Mouse (Mus musculus) left cerebral cortex, adult 9 months (tissue): Measurements from ENCODE around the gene Adarb2.

Experiments used
- DNase-seq, 2 experiments: peaks; one replicate each; pipeline ENCODE4 v3.0.0; 2022; ENCODE audit warnings: low spot score in 2 of 2

The Adarb2 gene

DNA sequence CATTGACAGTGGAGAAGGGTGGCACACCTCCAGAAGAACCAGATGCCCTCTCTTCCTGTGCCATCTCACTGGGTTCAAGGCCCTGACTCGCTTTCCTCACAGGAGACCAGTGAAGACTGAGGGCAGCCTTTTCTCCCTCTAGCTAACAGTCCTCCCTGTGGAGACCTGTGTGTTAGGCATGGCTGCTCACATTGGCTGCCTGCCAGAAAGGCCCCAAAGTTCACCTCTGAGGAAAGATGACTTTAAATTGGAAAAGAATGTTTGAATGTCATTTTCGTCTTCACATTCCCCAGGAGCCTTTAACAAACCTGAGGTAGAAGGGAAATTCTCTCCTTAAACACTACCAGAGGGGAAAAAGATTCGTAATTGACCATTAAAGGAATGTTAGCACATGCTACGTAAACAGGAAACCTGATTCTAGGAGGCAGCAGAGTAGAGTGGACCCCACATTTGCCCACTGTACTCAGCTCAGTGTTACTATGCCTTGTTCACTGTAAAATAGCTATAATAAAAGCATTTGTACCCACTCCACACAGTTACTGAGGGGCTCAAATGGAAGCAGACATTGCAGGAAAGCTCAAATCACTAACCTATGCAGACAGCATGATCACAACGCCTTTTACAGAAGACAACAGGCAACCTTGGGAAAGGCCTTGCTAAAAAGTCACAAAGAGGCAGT, 285.2 kb downstream of the Adarb2 start:
- no peak for DNase-seq

- DNase-seq = no peak
These were observed 290.7 kb downstream of the Adarb2 start for GRCm38 (mm10) chr13:8493363-8493762.

DNA sequence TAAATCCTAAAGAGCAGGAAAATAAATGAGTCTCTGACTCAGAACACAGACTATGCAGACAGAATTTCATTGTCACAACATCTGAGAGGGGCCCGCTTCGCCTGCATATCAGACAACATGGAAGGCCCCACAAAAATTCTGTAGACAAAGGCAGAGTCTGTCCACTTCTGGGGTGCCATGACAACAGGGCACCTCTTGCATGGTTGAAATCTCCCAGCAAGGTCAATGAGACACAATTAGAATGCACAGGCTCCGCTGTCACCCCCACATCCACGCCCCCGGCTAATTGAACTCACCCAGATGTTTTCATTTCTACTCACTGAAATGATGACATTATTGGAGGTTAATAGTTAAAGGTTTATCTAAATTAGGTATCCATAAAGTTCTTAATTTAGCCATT, 296.9 kb downstream of the Adarb2 start:
- DNase-seq = no peak

DNA sequence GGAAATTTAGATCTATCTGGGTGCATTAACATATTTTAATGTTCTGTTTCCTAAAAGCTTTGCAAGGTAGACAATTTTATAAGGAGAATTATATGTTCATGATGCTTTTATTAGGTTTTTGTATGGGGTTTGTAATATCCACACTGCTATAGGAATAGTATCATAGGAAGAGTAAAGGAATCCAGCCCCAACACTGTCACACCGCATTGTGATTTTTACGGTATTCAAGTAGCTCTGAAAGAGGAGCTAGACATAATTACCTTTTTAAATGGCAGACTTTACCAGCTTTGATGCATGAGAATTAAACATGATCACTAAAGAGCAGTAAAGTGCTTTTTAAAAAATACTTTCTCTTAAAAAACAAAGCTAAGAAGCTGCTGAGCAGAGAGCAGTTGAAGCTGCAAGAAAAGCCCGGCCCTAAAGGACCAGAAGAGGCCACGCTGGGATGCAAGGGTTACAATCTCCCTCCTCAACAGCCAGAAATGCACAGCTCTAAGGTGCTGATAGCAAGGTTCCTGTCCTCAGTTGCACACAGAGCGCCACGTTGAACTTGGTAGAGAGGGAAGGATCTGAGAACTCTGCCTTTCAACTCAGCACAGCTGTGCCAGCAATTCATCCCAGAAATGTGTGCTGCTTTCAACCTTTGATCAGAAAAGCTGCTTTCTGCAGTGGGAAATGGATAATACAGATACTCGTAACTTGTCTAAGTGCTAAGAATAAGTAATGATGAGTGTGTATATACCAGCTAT, 308.6 kb downstream of the Adarb2 start:
- no peak for DNase-seq

GRCm38 (mm10) chr13:8515979-8516715, 313.5 kb downstream of the Adarb2 start:
- DNase-seq = no peak

DNA sequence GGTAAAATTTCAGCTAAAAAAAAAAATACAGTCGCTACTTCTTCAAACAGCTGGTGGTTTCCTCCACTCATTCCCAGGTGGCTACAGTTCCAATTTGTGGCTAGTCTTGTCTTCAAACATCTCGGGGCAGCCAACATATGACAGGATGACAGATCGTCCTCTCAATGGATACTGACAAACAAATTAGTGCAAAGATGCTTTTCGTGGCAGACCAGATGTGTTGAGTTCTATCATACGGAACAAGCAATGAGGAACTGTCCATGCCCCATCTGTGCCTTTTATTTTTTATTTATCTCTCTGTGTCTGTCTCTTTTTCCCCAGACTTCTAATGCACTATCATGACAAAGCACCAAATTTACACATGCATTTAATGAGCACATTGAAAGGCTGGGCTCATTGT, 316.5 kb downstream of the Adarb2 start:
- no peak for DNase-seq

DNA sequence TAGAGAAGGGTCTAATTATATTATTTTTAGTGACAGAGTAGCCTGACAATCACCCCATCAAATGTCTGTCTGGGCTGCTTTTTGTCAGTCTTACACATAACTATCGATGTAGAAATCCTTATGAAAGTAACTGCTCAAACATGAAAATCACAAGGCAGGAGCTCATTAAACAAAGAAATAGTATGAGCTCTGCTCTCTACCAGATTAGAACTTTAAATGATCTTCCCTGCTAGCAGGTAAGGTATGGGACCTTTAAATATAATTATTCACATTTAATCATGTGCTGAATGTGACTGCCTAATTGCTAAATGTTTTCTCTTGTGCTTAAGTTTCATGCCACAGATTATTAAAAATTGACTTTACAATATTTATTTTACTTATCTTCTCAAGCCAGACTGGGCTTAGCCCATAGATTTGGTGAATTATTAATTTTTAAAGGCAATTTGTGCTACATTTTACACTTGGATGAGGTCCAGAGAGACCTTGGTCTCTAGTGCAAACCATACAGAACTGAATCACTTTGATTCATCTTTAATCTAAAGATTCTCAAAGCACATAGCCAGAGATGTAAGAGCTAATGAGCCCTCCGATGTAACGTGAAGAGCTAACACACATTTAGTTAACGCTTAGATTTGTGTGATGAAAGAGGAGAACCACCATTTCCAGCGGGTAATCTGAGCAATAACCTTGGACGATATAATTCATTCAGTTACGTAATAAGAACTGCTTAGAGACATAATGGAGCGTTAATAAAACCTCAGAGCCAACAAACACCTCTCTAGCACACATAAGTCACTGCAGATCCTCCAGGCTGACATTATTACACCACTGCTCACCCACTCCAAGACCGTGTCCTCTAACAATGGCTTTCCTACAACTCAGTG, 323.3 kb downstream of the Adarb2 start:
- no peak for DNase-seq

- DNase-seq = no peak
These were observed 331.8 kb downstream of the Adarb2 start for GRCm38 (mm10) chr13:8534265-8535113.

GRCm38 (mm10) chr13:8538481-8538880, 335.8 kb downstream of the Adarb2 start:
- DNase-seq = no peak

- no peak for DNase-seq
These were observed 336.2 kb downstream of the Adarb2 start for GRCm38 (mm10) chr13:8538896-8539295.

DNA sequence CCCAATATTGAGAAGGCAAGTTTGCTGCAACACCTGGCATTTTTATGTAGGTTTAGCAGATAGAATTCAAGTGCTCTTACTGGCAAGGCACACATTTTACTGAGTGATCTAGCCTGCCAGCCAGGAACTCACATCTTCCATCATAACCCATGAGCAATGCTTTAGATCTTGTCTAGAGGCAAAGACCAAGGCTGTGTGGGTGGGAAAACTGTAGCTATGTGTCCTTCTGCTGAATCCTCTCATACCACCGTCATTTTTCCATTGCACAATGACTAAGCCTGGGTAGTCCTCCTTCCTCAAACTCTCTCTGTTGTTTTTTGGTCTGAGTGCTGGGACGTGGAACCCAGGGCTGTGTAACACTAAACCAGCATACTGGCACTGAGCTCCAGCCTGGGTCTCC, 340.0 kb downstream of the Adarb2 start:
- DNase-seq = no peak

DNA sequence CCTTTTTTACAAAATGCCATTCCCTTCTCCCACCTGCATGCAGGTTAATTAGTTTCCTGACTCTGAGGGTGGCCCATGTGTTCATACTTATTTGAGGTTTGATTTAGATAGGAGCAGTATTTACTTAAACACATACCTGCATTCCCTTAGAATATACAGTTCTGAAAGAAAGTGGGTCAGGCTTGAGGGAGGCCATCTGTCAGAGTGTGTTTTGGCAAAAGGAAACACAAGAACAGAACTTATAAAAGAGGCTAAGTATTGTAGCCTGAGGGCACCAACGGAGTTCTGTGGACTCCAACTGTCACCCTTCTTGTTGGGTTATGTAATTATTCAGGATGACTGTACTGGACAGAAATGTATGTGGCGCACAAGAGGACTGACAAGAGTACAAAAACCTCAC, 349.6 kb downstream of the Adarb2 start:
- no peak for DNase-seq

DNA sequence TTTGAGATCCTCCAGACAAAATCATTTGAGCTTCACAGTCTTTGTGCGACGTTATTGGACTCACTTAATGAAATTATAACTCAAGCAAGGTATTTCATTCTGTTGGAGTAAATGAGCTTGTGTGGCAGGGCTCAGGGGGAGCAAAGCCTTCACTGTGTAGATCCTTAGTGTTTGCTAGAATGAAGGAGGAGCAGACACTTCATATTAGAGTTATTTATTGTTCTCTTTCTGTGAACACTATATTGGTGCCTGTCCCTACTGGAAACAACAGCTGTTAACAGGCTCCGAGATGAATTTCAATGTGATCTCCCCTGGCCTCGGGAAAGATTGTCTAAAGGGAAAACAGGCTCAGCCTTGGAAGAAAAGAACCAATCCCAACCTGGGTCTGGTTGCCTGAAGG, 355.1 kb downstream of the Adarb2 start:
- no peak for DNase-seq

DNA sequence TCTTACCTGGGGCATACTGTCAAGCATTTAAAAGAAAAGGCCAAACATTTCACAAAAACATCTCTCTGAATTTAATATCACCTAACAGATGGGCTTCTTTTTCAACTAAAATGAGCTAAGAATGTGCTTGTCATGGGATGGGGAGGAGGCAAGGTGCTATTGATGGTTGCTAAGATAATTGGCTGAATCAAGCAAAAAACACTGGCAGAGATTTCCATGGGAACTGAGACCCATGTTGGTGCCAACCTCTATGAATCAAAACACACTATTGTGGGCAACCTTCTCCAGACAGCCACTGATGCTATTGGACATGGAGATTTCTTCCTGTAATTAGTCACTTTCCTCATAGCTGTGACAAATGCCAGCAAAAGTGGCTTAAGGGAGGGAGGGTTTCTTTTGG, 357.8 kb downstream of the Adarb2 start:
- DNase-seq = peak in 1 of 2 experiments; percentile 31

DNA sequence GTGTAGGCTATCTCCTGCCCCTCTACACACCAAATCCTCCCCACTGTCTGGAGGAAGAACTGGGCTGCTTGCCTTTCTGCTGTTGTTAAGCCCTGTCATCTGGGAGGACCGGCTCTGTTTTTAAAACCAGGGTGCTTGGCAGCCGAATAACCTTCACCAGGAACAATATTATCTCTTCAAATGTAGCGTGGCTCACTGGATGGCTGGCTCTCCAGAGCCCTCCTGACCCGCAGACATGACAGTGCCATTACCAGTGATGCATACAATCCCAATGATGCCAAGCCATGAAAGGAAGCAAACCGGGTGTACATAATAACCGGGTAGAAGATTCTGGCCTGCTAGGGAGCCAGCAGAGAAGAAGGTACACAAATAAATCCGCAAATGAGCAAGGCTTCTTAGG, 360.5 kb downstream of the Adarb2 start:
- no peak for DNase-seq

DNA sequence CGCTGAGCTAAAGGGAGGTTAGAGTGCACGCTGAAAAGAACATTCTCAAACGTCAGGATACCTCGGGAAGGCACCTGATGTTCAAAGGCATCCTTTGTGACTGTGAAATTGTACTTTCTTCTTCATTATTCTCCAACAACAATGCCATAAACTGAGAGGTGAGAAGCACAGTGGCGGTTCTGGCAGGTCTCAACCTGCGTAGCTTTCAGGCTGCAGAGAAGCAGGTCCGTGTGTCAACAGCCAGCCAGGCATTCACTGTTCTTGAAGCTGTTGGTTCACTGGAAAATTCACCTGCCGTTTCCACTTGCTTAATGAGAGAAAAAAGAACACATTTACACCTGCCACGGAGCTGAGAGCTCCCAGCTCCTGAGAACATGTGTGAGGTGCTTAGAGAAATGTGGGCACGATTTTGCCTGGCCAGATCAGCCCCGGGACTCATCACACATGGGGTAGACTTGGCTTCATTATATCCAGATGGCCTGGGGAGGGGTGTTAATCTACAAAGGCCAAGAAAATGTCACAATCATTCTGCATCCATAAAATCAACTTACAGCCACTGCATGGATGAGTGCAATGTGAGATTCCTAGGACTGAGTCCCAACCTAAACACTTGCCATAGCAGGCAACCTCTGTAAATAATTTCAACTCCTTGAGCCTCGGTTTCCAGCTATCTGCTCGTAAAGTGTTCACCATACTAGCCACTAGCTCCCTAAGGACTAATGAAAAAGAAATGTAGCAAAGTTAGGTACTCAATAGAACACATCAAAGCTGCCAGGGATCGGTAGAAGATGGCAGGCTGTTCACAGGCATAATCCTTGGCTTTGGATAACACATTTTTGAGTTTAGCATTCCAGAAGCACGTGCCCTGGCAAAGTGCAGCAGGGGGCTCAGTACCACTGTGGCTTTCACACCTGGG, 364.7 kb downstream of the Adarb2 start:
- DNase-seq = no peak

DNA sequence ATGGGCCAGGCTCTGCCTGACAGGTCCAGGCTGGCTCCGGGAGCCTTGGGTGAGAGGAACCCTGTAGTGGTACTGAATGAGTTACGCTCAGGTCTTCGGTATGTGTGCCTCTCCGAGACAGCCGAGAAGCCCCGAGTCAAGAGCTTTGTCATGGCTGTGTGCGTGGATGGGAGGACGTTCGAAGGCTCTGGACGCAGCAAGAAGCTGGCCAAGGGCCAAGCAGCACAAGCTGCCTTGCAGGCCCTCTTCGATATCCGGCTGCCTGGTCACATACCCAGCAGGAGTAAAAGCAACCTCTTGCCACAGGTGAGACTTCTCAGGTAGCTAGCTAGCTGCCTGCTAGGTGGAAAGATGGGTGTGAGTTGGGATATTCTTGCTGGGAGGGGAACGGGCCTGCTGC, 367.6 kb downstream of the Adarb2 start:
- no peak for DNase-seq

DNA sequence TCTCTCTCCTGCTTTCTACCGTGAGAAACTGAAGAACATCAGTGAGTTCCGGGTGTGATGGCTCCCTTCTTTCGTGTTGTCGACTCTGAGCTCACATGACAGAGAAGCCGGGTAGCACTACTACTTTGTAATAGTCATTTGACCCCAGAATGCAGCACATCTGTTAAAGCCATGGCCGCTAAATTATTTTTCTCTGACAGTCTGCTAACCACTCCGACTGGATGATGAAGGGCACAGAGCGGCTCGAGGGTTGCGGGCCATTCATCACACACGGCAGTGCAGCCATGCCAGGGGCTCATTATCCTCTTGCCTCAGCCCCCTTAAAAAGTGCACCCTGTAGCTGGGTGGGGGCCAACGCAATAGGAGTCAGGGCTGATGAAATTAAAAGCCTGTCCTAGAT, 371.2 kb downstream of the Adarb2 start:
- DNase-seq = no peak

DNA sequence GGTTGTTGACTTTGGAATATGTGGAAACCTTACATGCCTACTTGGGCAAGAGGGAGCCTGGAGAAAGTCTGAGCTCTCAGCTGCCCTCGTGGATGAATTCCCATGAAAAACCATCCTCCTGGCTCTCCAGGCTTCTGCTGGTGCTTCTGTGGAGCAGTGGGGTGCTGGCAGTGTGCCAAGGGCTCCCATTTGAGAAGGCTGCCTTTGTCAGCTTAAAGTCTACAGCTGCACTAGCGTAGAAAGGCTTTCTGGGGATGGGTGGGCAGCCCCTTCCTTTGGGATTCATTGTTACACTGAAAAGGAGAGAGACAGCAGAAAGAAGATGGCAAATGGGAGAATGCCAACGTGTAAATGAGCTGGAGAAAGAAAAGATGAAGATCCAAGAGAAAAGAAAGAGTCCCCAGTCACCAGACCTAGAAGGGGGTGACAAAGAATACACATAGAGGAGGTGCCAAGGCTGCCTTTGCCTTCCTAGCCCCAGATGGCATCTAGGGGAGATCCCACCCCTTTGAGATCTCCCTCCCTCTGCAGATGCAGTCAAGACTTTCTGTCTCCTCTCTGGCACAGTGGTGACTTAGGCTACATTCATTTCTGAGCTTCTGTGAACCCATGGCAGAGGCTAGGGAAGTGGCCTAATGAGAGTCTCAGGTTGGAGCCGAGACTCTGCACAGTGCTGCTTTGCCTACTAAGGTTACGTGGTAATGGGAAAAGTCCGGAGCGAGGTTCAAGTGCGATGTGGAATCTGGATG, 381.8 kb downstream of the Adarb2 start:
- no peak for DNase-seq
